Mouse (Mus musculus): ENCODE data around the gene Bik. TPM values are rescaled to one million over a fixed set of nuclear protein-coding genes. Genes with fewer than 3 reads are reported as not detected.
"Not testable (repeated sequence)": the region's sequence is repeated elsewhere in the genome, so short reads cannot be mapped to it uniquely, and the experiment has no call there.

Gene Bik
- polyA plus RNA-seq, 1 experiment: 0.91 TPM

DNA sequence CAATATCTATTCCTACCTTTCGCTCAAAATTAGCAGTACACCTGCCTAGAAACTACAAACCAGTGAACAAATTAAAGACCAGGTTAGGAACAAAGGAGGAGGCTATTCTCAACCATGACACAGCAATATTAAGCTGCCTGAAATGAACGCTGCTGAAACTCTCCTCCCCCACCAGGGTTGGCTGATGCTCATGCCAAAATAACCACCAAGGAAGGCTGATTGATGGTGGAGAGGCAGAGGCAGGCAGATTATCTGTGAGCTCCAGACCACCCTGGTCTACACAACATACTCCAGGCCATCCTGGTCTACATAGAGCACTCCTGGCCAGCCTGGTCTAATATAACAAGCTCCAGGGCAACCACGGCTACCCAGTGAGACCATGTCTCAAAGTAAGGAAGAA is 31.5 kb upstream of the Bik start:
- Histone ChIP-seq H3K27me3 (ENCODE audit: control insufficient read depth, insufficient read depth, insufficient read length) (no peaks in the 10 kb centered on the region), H3K79me2 (ENCODE audit: control insufficient read depth, insufficient read depth) (no peaks in the 10 kb centered on the region), H3K4me3 (ENCODE audit: insufficient read depth, poor library complexity, severe bottlenecking) (no peak overlapping the region), H3ac (ENCODE audit: control insufficient read depth, insufficient read length, low read depth) (no peak overlapping the region), H3K79me3 (ENCODE audit: low read depth) (no peaks in the 10 kb centered on the region), H3K36me3 (ENCODE audit: control insufficient read depth, insufficient read depth) (peaks cover 68% of the 10 kb centered on the region)
- TF ChIP-seq MAX (IDR thresholded peaks at IDR 0.05): no peak
- no peak for TF ChIP-seq USF1 (IDR thresholded peaks at IDR 0.05; ENCODE audit: low read depth)
- no peak for TF ChIP-seq MYOG (IDR thresholded peaks at IDR 0.05; ENCODE audit: control insufficient read depth, extremely low read depth, insufficient read length)
- no peak for TF ChIP-seq FOSL1 (IDR thresholded peaks at IDR 0.05; ENCODE audit: insufficient read depth, low read length, poor library complexity, severe bottlenecking)
- TF ChIP-seq MYOD1 (IDR thresholded peaks at IDR 0.05; ENCODE audit: control insufficient read depth, insufficient read length, low read depth): no peak
- TF ChIP-seq CEBPB (IDR thresholded peaks at IDR 0.05; ENCODE audit: low read depth): no peak
- no peak for TF ChIP-seq CTCF (IDR thresholded peaks at IDR 0.05; ENCODE audit: control insufficient read depth, insufficient read depth, insufficient read length)

- no peak for TF ChIP-seq USF1 (IDR thresholded peaks at IDR 0.05; ENCODE audit: low read depth)
- no peak for TF ChIP-seq MYOD1 (IDR thresholded peaks at IDR 0.05; ENCODE audit: control insufficient read depth, insufficient read length, low read depth)
- TF ChIP-seq CEBPB (IDR thresholded peaks at IDR 0.05; ENCODE audit: low read depth): no peak
- no peak for TF ChIP-seq FOSL1 (IDR thresholded peaks at IDR 0.05; ENCODE audit: insufficient read depth, low read length, poor library complexity, severe bottlenecking)
- TF ChIP-seq MYOG (IDR thresholded peaks at IDR 0.05; ENCODE audit: control insufficient read depth, extremely low read depth, insufficient read length): no peak
- no peak for TF ChIP-seq MAX (IDR thresholded peaks at IDR 0.05)
- TF ChIP-seq CTCF (IDR thresholded peaks at IDR 0.05; ENCODE audit: control insufficient read depth, insufficient read depth, insufficient read length): no peak
These were observed 30.8 kb upstream of the Bik start for GRCm38 (mm10) chr15:83495787-83496367.

GRCm38 (mm10) chr15:83497299-83497698 is 29.4 kb upstream of the Bik start:
- H3K27me3 ChIP-seq (ENCODE audit: control insufficient read depth, insufficient read depth, insufficient read length): no peaks in the 10 kb centered on the region
- H3K79me3 ChIP-seq (ENCODE audit: low read depth): no peaks in the 10 kb centered on the region
- H3K36me3 ChIP-seq (ENCODE audit: control insufficient read depth, insufficient read depth): peaks cover 58% of the 10 kb centered on the region
- H3K4me3 ChIP-seq (ENCODE audit: insufficient read depth, poor library complexity, severe bottlenecking): no peak overlapping the region
- H3ac ChIP-seq (ENCODE audit: control insufficient read depth, insufficient read length, low read depth): no peak overlapping the region
- TF ChIP-seq MYOD1 (IDR thresholded peaks at IDR 0.05; ENCODE audit: control insufficient read depth, insufficient read length, low read depth) (no peak), FOSL1 (IDR thresholded peaks at IDR 0.05; ENCODE audit: insufficient read depth, low read length, poor library complexity, severe bottlenecking) (no peak), USF1 (IDR thresholded peaks at IDR 0.05; ENCODE audit: low read depth) (no peak), CEBPB (IDR thresholded peaks at IDR 0.05; ENCODE audit: low read depth) (no peak), CTCF (IDR thresholded peaks at IDR 0.05; ENCODE audit: control insufficient read depth, insufficient read depth, insufficient read length) (no peak), MYOG (IDR thresholded peaks at IDR 0.05; ENCODE audit: control insufficient read depth, extremely low read depth, insufficient read length) (no peak), MAX (IDR thresholded peaks at IDR 0.05) (no peak)
- no peaks in the 10 kb centered on the region for H3K79me2 ChIP-seq (ENCODE audit: control insufficient read depth, insufficient read depth)

More at GRCm38 (mm10) chr15:83495787-83496367, 30.8 kb upstream of the Bik start:
- H3K79me2 ChIP-seq (ENCODE audit: control insufficient read depth, insufficient read depth): no peaks in the 10 kb centered on the region
- no peaks in the 10 kb centered on the region for H3K79me3 ChIP-seq (ENCODE audit: low read depth)
- no peak overlapping the region for H3K4me3 ChIP-seq (ENCODE audit: insufficient read depth, poor library complexity, severe bottlenecking)
- H3K36me3 ChIP-seq (ENCODE audit: control insufficient read depth, insufficient read depth): peaks cover 65% of the 10 kb centered on the region
- no peak overlapping the region for H3ac ChIP-seq (ENCODE audit: control insufficient read depth, insufficient read length, low read depth)
- H3K27me3 ChIP-seq (ENCODE audit: control insufficient read depth, insufficient read depth, insufficient read length): no peaks in the 10 kb centered on the region

DNA sequence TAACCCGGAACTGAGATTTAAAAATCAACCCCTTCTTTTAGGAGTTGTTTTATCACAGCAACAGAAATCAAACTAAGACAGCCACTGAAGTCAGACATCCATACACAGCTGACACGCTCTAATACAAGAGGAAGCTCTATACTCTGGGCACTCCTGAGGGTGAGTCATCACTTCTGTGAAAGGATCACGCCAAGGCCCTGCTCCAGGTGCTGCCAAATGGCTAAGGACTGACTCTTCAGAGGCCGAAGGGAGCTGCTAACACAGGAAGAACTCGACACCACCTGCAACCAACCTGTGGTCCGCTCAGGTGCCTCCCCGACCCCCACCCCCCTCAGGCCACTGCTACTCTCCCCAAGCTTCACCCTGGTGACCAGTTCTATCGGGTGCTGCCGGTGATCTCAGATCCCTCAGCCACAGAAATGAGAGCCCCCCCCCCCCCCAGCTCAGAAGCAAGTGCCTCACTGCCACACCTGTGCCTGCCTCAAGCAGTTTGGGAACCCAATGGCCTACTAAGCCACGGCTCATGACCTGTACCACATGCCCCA is 27.4 kb upstream of the Bik start:
- H3K27me3 ChIP-seq (ENCODE audit: control insufficient read depth, insufficient read depth, insufficient read length): no peaks in the 10 kb centered on the region
- TF ChIP-seq MAX (IDR thresholded peaks at IDR 0.05): no peak
- TF ChIP-seq MYOG (IDR thresholded peaks at IDR 0.05; ENCODE audit: control insufficient read depth, extremely low read depth, insufficient read length): no peak
- TF ChIP-seq MYOD1 (IDR thresholded peaks at IDR 0.05; ENCODE audit: control insufficient read depth, insufficient read length, low read depth): no peak
- H3K79me2 ChIP-seq (ENCODE audit: control insufficient read depth, insufficient read depth): no peaks in the 10 kb centered on the region
- no peak overlapping the region for H3K4me3 ChIP-seq (ENCODE audit: insufficient read depth, poor library complexity, severe bottlenecking)
- H3K36me3 ChIP-seq (ENCODE audit: control insufficient read depth, insufficient read depth): peaks cover 45% of the 10 kb centered on the region
- no peaks in the 10 kb centered on the region for H3K79me3 ChIP-seq (ENCODE audit: low read depth)
- no peak overlapping the region for H3ac ChIP-seq (ENCODE audit: control insufficient read depth, insufficient read length, low read depth)

DNA sequence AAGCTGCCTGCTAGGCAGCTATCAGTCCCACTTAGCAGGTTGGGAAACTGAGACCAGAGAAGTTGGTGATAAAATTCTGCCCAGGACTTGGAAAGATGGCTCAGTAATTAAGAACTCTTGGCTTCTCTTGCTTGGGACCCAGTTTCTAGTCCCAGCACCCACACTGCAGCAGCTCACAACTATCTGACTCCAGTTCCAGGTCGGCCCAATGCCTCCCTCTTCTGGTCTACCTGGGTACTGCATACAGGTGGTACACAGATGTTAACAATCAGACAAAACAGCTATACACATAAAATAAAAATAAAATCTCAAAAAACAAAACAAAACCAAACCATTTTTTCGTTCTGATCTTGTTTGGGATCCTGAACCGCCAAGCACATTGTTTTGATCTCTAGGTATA is 26.3 kb upstream of the Bik start:
- Histone ChIP-seq H3K4me3 (ENCODE audit: insufficient read depth, poor library complexity, severe bottlenecking) (no peak overlapping the region), H3K79me3 (ENCODE audit: low read depth) (no peaks in the 10 kb centered on the region), H3K27me3 (ENCODE audit: control insufficient read depth, insufficient read depth, insufficient read length) (no peaks in the 10 kb centered on the region), H3K36me3 (ENCODE audit: control insufficient read depth, insufficient read depth) (peaks cover 45% of the 10 kb centered on the region), H3K79me2 (ENCODE audit: control insufficient read depth, insufficient read depth) (no peaks in the 10 kb centered on the region), H3ac (ENCODE audit: control insufficient read depth, insufficient read length, low read depth) (no peak overlapping the region)
- TF ChIP-seq MAX (IDR thresholded peaks at IDR 0.05) (no peak), USF1 (IDR thresholded peaks at IDR 0.05; ENCODE audit: low read depth) (no peak), MYOG (IDR thresholded peaks at IDR 0.05; ENCODE audit: control insufficient read depth, extremely low read depth, insufficient read length) (no peak), CTCF (IDR thresholded peaks at IDR 0.05; ENCODE audit: control insufficient read depth, insufficient read depth, insufficient read length) (no peak), MYOD1 (IDR thresholded peaks at IDR 0.05; ENCODE audit: control insufficient read depth, insufficient read length, low read depth) (no peak), FOSL1 (IDR thresholded peaks at IDR 0.05; ENCODE audit: insufficient read depth, low read length, poor library complexity, severe bottlenecking) (no peak), CEBPB (IDR thresholded peaks at IDR 0.05; ENCODE audit: low read depth) (no peak)

GRCm38 (mm10) chr15:83501483-83501882 is 25.2 kb upstream of the Bik start:
- H3K79me2 ChIP-seq (ENCODE audit: control insufficient read depth, insufficient read depth); H3K4me3 ChIP-seq (ENCODE audit: insufficient read depth, poor library complexity, severe bottlenecking); H3K27me3 ChIP-seq (ENCODE audit: control insufficient read depth, insufficient read depth, insufficient read length); H3ac ChIP-seq (ENCODE audit: control insufficient read depth, insufficient read length, low read depth); H3K79me3 ChIP-seq (ENCODE audit: low read depth): not testable (repeated sequence)
- H3K36me3 ChIP-seq (ENCODE audit: control insufficient read depth, insufficient read depth): peaks cover 36% of the 10 kb centered on the region

All from C2C12 (cell line).